Mouse (Mus musculus) kidney, adult 2 months (tissue): ENCODE results near the gene Rbks. TPM values are rescaled to one million over a fixed set of nuclear protein-coding genes. Genes with fewer than 3 reads are reported as not detected.

Experiments used
- DNase-seq: peaks from one replicate; pipeline ENCODE4 v3.0.0; 2021
- H3K27ac ChIP-seq: fragments of 200-500 bp; 2 replicates; pipeline ENCODE4 v1.5.1; 2012; ENCODE audit warnings: low read depth, low read length, control low read depth, inconsistent platforms; ENCODE audit not compliant: insufficient read depth
- H3K27me3 ChIP-seq: fragments of 200-500 bp; replicated peaks from 2 replicates; pipeline ENCODE4 v1.6.1; 2012; ENCODE audit warnings: mild to moderate bottlenecking, moderate library complexity, low read length, inconsistent platforms; ENCODE audit not compliant: control insufficient read depth, insufficient read depth
- H3K36me3 ChIP-seq: fragments of 200-500 bp; 2 replicates; pipeline ENCODE4 v1.6.1; 2012; ENCODE audit warnings: mild to moderate bottlenecking, moderate library complexity, low read length, inconsistent platforms; ENCODE audit not compliant: control insufficient read depth, insufficient read depth
- H3K4me1 ChIP-seq: fragments of 200-500 bp; 2 replicates; pipeline ENCODE4 v1.6.1; 2011; ENCODE audit warnings: low read length; ENCODE audit not compliant: control insufficient read depth, insufficient read depth
- H3K4me3 ChIP-seq: fragments of 200-500 bp; 2 replicates; pipeline ENCODE4 v1.5.1; 2011; ENCODE audit warnings: mild to moderate bottlenecking, low read depth, low read length, control low read depth; ENCODE audit not compliant: insufficient read depth
- CTCF ChIP-seq: fragments of 200-500 bp; conservative IDR thresholded peaks from 2 replicates; pipeline ENCODE4 v1.5.1; 2011; ENCODE audit warnings: low read depth, mild to moderate bottlenecking, control low read depth, low read length, moderate library complexity, mixed read lengths; ENCODE audit not compliant: insufficient read depth, insufficient read length
- POLR2A ChIP-seq: fragments of 200-500 bp; IDR thresholded peaks from one replicate; pipeline ENCODE4 v1.6.1; 2011; ENCODE audit warnings: low read depth, low read length, control low read depth
- WGBS: fragments of 180-500 bp; shearing (Covaris S2); methylation state at CpG from one replicate; pipeline ENCODE4 v1.1.7; 2018; 5-methylcytosine and 5-hydroxymethylcytosine counted together
- polyA plus RNA-seq: library from polyadenylated mRNA; depleted of rRNA; stranded (reverse); fragments of >200 nt; gene quantifications from 2 replicates; pipeline ENCODE4 v1.2.3, GENCODE M21; 2012

Rbks gene
- polyA plus RNA-seq, 1 experiment, result 16.4 TPM

GRCm38 (mm10) chr5:31715486-31716150 is 18.2 kb upstream of the Rbks start:
- 65% methylated on average over 4 of the region's 4 CpGs for WGBS
- Histone ChIP-seq H3K4me1 (peaks cover 20% of the 10 kb centered on the region; the same call in 1 of the 2 replicates), H3K27me3 (no peaks in the 10 kb centered on the region), H3K27ac (no peak overlapping the region), H3K4me3 (no peak overlapping the region), H3K36me3 (no peaks in the 10 kb centered on the region; the same call in 1 of the 2 replicates)
- no peak for DNase-seq
- TF ChIP-seq CTCF, result no peak
- no peak for TF ChIP-seq POLR2A

- 52% methylated on average over 5 of the region's 5 CpGs for WGBS
- peaks cover 18% of the 10 kb centered on the region; the same call in 1 of the 2 replicates for H3K4me1 ChIP-seq
- no peak for TF ChIP-seq CTCF
- no peak for TF ChIP-seq POLR2A
- no peaks in the 10 kb centered on the region for H3K27me3 ChIP-seq
- peak; percentile 19 for DNase-seq
- H3K27ac ChIP-seq, result no peak overlapping the region
- no peak overlapping the region for H3K4me3 ChIP-seq
- no peaks in the 10 kb centered on the region; the same call in 1 of the 2 replicates for H3K36me3 ChIP-seq
Measured at GRCm38 (mm10) chr5:31713841-31714264, 16.4 kb upstream of the Rbks start.

- no peaks in the 10 kb centered on the region for H3K27me3 ChIP-seq
- H3K27ac ChIP-seq, result no peak overlapping the region
- DNase-seq, result peak; percentile 19
- H3K36me3 ChIP-seq, result no peaks in the 10 kb centered on the region; the same call in 1 of the 2 replicates
- no peak overlapping the region for H3K4me3 ChIP-seq
- no peak for TF ChIP-seq POLR2A
- no peak for TF ChIP-seq CTCF
- peaks cover 16% of the 10 kb centered on the region; the same call in 1 of the 2 replicates for H3K4me1 ChIP-seq
- WGBS, result 69% methylated on average over 2 of the region's 2 CpGs
Measured at GRCm38 (mm10) chr5:31713280-31713711, 15.9 kb upstream of the Rbks start.

GRCm38 (mm10) chr5:31709389-31709788 is 12.0 kb upstream of the Rbks start:
- H3K4me3 ChIP-seq, result no peak overlapping the region
- peaks cover 12% of the 10 kb centered on the region; the same call in 1 of the 2 replicates for H3K4me1 ChIP-seq
- no peaks in the 10 kb centered on the region; the same call in 1 of the 2 replicates for H3K36me3 ChIP-seq
- no peak for DNase-seq
- peak; percentile 45 for TF ChIP-seq CTCF
- no peak for TF ChIP-seq POLR2A
- no peak overlapping the region for H3K27ac ChIP-seq
- H3K27me3 ChIP-seq, result no peaks in the 10 kb centered on the region
- 98% methylated on average over 1 of the region's 1 CpGs for WGBS

GRCm38 (mm10) chr5:31706826-31707225 is 9.4 kb upstream of the Rbks start:
- Histone ChIP-seq H3K27me3 (no peaks in the 10 kb centered on the region), H3K27ac (no peak overlapping the region), H3K4me1 (no peaks in the 10 kb centered on the region), H3K36me3 (peaks cover 3% of the 10 kb centered on the region; the same call in 1 of the 2 replicates), H3K4me3 (no peak overlapping the region)
- TF ChIP-seq POLR2A (no peak), CTCF (no peak)
- 81% methylated on average over 4 of the region's 4 CpGs for WGBS
- no peak for DNase-seq

- WGBS, result 82% methylated on average over 5 of the region's 5 CpGs
- TF ChIP-seq POLR2A, result no peak
- DNase-seq, result no peak
- Histone ChIP-seq H3K4me3 (no peak overlapping the region), H3K36me3 (peaks cover 3% of the 10 kb centered on the region; the same call in 1 of the 2 replicates), H3K27ac (no peak overlapping the region), H3K27me3 (no peaks in the 10 kb centered on the region), H3K4me1 (no peaks in the 10 kb centered on the region)
Measured at GRCm38 (mm10) chr5:31704971-31705370, 7.5 kb upstream of the Rbks start.

- Histone ChIP-seq H3K27me3 (no peaks in the 10 kb centered on the region), H3K36me3 (peaks cover 3% of the 10 kb centered on the region; the same call in 1 of the 2 replicates), H3K4me1 (peaks cover 3% of the 10 kb centered on the region; the same call in 1 of the 2 replicates), H3K27ac (no peak overlapping the region), H3K4me3 (no peak overlapping the region)
- TF ChIP-seq CTCF (no peak), POLR2A (no peak)
- DNase-seq, result no peak
Measured at GRCm38 (mm10) chr5:31699397-31699796, 2.0 kb upstream of the Rbks start.
